Mouse (Mus musculus) cerebellum, adult 2 months (tissue): ENCODE measurements around the gene 2610301B20Rik. TPM values are rescaled to one million over a fixed set of nuclear protein-coding genes. Genes with fewer than 3 reads are reported as not detected.
"Not testable (repeated sequence)": the region's sequence is repeated elsewhere in the genome, so short reads cannot be mapped to it uniquely, and the experiment has no call there.

Source experiments
- DNase-seq, 2 experiments: peaks; one replicate each; pipeline ENCODE4 v3.0.0; 2021
- H3K27ac ChIP-seq: fragments of 200-500 bp; 2 replicates; pipeline ENCODE4 v1.5.1; 2012; ENCODE audit warnings: low read length, control low read depth, inconsistent platforms; ENCODE audit not compliant: insufficient read depth
- H3K27me3 ChIP-seq: fragments of 200-500 bp; 2 replicates; pipeline ENCODE4 v1.6.1; 2012; ENCODE audit warnings: inconsistent platforms, mild to moderate bottlenecking, low read length, moderate library complexity; ENCODE audit not compliant: control insufficient read depth, insufficient read depth
- H3K4me1 ChIP-seq: fragments of 200-500 bp; 2 replicates; pipeline ENCODE4 v1.6.1; 2011; ENCODE audit warnings: low read length; ENCODE audit not compliant: control insufficient read depth, insufficient read depth
- H3K4me3 ChIP-seq: fragments of 200-500 bp; replicated peaks from 2 replicates; pipeline ENCODE3; 2011; ENCODE audit warnings: mild to moderate bottlenecking, low read depth, low read length, control low read depth; ENCODE audit not compliant: insufficient read depth
- CTCF ChIP-seq: fragments of 200-500 bp; IDR thresholded peaks from 2 replicates; pipeline ENCODE4 v1.5.1; 2011; ENCODE audit warnings: low read depth, mild to moderate bottlenecking, control low read depth, low read length, moderate library complexity, borderline replicate concordance; ENCODE audit not compliant: insufficient read depth
- POLR2A ChIP-seq: fragments of 200-500 bp; IDR thresholded peaks from 2 replicates; pipeline ENCODE4 v1.6.1; 2011; ENCODE audit warnings: low read length, control low read depth, borderline replicate concordance; ENCODE audit not compliant: insufficient read depth
- WGBS: fragments of 180-500 bp; shearing (Covaris S2); methylation state at CpG from one replicate; pipeline ENCODE4 v1.1.7; 2018; 5-methylcytosine and 5-hydroxymethylcytosine counted together
- polyA plus RNA-seq: library from polyadenylated mRNA; depleted of rRNA; stranded (reverse); fragments of >200 nt; gene quantifications from 2 replicates; pipeline ENCODE4 v1.2.3, GENCODE M21; 2012

2610301B20Rik gene
- polyA plus RNA-seq, 1 experiment: 32.1 TPM

- Histone ChIP-seq H3K4me3 (peak overlapping the region; percentile 30), H3K27ac (no peak overlapping the region), H3K4me1 (no peaks in the 10 kb centered on the region), H3K27me3 (no peaks in the 10 kb centered on the region; the same call in 1 of the 2 replicates)
- 44% methylated on average over 10 of the region's 12 CpGs for WGBS
- TF ChIP-seq POLR2A (no peak), CTCF (no peak)
- no peak for DNase-seq
These were observed 14.3 kb upstream of the 2610301B20Rik start for GRCm38 (mm10) chr4:10859911-10860581.

- TF ChIP-seq POLR2A (no peak), CTCF (no peak)
- no peak overlapping the region for H3K4me3 ChIP-seq
- H3K27me3 ChIP-seq: no peaks in the 10 kb centered on the region; the same call in 1 of the 2 replicates
- no peak overlapping the region for H3K27ac ChIP-seq
- 88% methylated on average over 3 of the region's 3 CpGs for WGBS
- H3K4me1 ChIP-seq: no peaks in the 10 kb centered on the region
- no peak for DNase-seq
These were observed 13.5 kb upstream of the 2610301B20Rik start for GRCm38 (mm10) chr4:10860825-10861224.

DNA sequence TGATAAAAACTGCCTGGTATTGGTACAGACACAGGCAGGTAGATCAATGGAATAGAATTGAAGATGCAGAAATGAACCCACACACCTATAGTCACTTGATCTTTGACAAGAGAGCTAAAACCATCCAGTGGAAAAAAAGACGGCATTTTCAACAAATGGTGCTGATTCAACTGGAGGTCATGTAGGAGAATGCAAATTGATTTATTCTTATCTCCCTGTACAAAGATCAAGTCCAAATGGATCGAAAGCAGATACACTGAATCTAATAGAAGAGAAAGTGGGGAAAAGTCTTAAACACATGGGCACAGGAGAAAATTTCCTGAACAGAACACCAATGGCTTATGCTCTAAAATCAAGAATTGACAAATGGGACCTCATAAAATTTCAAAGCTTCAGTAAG, 11.4 kb upstream of the 2610301B20Rik start:
- WGBS: 93% methylated on average over 2 of the region's 2 CpGs
- not testable (repeated sequence) for H3K4me1 ChIP-seq, H3K27ac ChIP-seq, DNase-seq, H3K4me3 ChIP-seq, H3K27me3 ChIP-seq

DNA sequence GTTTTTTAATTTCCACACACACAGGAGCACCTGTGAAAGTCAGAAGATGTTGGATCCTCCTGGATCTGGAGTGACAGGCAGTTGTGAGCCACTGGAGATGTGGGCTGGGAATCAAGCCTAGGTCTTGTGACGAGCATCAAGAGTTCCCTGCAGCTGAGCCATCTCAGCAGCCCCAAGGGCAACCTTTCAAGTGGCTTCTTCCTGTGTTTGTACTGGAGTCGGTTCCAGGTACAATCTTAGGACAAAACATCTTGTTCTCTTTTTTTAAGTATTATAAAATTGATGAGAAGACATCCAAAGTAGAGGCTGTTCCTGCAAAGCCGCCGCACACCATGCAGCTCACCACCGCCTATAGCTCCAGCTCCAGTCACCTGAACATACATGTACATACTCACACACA, 2.1 kb upstream of the 2610301B20Rik start:
- DNase-seq: no peak
- 87% methylated on average over 5 of the region's 5 CpGs for WGBS
- Histone ChIP-seq H3K4me1 (no peaks in the 10 kb centered on the region), H3K27me3 (no peaks in the 10 kb centered on the region), H3K27ac (no peak overlapping the region), H3K4me3 (no peak overlapping the region)
- TF ChIP-seq POLR2A: no peak
- no peak for TF ChIP-seq CTCF

GRCm38 (mm10) chr4:10872685-10873539, 1.4 kb upstream of the 2610301B20Rik start:
- no peaks in the 10 kb centered on the region for H3K4me1 ChIP-seq
- H3K4me3 ChIP-seq: peak overlapping the region; percentile 81
- peak; percentile 24 to 25 for DNase-seq
- 16% methylated on average over 16 of the region's 16 CpGs for WGBS
- no peaks in the 10 kb centered on the region for H3K27me3 ChIP-seq
- TF ChIP-seq POLR2A (no peak), CTCF (no peak)
- no peak overlapping the region for H3K27ac ChIP-seq

GRCm38 (mm10) chr4:10873549-10873919, 764 bp upstream of the 2610301B20Rik start:
- H3K27ac ChIP-seq: no peak overlapping the region
- H3K4me3 ChIP-seq: peak overlapping the region; percentile 81
- H3K4me1 ChIP-seq: no peaks in the 10 kb centered on the region
- TF ChIP-seq POLR2A (no peak), CTCF (no peak)
- DNase-seq: no peak
- 1% methylated on average over 8 of the region's 8 CpGs for WGBS
- no peaks in the 10 kb centered on the region for H3K27me3 ChIP-seq

DNA sequence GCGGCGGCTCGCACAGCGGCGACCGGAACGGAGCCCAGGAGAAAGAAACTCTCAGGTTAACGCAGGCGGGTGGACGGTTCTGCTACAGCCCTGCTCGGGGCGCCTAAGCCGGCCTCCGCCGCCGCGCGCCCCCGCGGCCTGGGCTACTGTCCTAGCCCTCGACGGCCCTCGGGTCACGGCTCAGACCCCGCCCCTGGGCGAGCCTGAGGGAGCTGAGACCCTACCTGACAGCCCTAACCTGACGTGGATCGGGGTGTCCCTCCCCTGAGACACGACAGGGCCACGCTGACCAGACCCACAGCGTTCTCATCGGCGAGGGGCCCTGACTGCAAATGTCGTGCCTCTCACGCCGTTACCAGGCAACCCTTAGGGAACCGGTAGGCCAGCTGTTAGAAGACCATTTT, 422 bp downstream of the 2610301B20Rik start:
- DNase-seq: no peak
- Histone ChIP-seq H3K27me3 (no peaks in the 10 kb centered on the region), H3K4me3 (peak overlapping the region; percentile 81), H3K27ac (0 out of 2 replicates have a peak overlapping the region, but pooled peaks have one; percentile 2), H3K4me1 (no peaks in the 10 kb centered on the region)
- under 1% methylated on average over 37 of the region's 37 CpGs for WGBS
- TF ChIP-seq POLR2A (no peak), CTCF (no peak)

- Histone ChIP-seq H3K27me3 (no peaks in the 10 kb centered on the region), H3K4me1 (no peaks in the 10 kb centered on the region), H3K4me3 (peak overlapping the region; percentile 11), H3K27ac (no peak overlapping the region)
- peak in 1 of 2 experiments; percentile 11 for DNase-seq
- TF ChIP-seq POLR2A (no peak), CTCF (no peak)
These were observed 1.1 kb downstream of the 2610301B20Rik start for GRCm38 (mm10) chr4:10875407-10875806.
